In the genomic region with DNA sequence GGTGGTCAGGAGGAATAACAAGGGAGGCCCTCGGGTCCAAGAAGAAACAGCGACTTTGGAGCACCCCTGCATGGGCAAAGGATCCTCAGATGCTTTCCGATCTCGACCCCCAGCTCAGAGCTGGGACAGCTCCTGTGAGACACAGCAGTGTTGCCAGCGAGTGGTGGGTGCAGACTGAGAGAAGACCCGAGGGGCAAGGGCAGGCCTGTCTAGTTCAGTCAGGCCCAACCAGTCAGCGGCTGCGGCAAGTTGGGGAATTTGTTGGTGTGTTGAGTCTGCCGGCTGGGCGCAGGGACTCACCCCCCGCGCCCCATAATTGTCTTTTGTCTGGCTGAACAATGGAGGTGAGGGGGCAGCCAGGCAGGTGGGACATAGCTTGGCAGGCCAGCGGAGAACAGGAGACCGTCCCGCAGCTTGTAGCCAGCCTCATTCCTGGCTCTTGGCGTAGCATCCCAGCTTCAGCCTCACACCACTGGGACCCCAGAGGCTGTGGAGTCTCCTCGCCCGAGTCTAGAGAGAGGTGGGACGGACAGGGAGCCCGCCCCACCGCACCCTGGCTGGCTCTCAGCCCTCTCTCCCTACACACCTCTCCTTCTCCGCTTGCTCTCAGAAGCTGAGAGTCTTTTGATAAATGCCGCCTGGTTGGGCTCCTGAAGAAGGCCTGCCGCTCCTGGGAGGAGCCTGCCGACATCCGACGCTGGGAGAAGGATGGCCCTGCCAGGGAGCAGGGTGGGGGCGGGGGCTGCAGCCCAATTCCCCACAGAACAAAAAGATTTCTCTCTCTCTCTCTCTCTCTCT, we compare ENCODE assay signal across 8 mouse cellular contexts.
DNase-seq lines count a peak whose midpoint lies in the region; ATAC-seq lines count a peak whose summit lies in the region.

No protein-coding gene starts in this region.

- WGBS in embryonic facial prominence, embryonic 13.5 days: 27% methylated on average over 26 of the region's 28 CpGs
- 28% methylated on average over 28 of the region's 28 CpGs for WGBS in intestine, embryonic 16.5 days
- 22% methylated on average over 28 of the region's 28 CpGs for WGBS in neural tube, embryonic 12.5 days

- H3K36me3 ChIP-seq in embryonic facial prominence, embryonic 13.5 days: no peaks in the 10 kb centered on the region
- H3K36me3 ChIP-seq in intestine, embryonic 16.5 days (ENCODE audit: control insufficient read depth, insufficient read depth, low read length): no peaks in the 10 kb centered on the region
- H3K36me3 ChIP-seq in neural tube, embryonic 12.5 days: no peaks in the 10 kb centered on the region

- peak overlapping the region; percentile 14 for H3K4me3 ChIP-seq in embryonic facial prominence, embryonic 13.5 days
- 0 out of 2 replicates have a peak overlapping the region, but pooled peaks have one; percentile 1 for H3K4me3 ChIP-seq in intestine, embryonic 16.5 days (ENCODE audit: low read length)
- H3K4me3 ChIP-seq in neural tube, embryonic 12.5 days: no peak overlapping the region

- H3K27ac ChIP-seq in embryonic facial prominence, embryonic 13.5 days: peak overlapping the region; percentile 74; the same call in 1 of the 2 replicates
- H3K27ac ChIP-seq in intestine, embryonic 16.5 days (ENCODE audit: low read length): no peak overlapping the region
- H3K27ac ChIP-seq in neural tube, embryonic 12.5 days: no peak overlapping the region

- H3K4me2 ChIP-seq in embryonic facial prominence, embryonic 13.5 days: peak overlapping the region; percentile 51
- 0 out of 2 replicates have a peak overlapping the region, but pooled peaks have one; percentile 22 for H3K4me2 ChIP-seq in intestine, embryonic 16.5 days (ENCODE audit: low read depth, low read length)
- peak overlapping the region; percentile 41 for H3K4me2 ChIP-seq in neural tube, embryonic 12.5 days (replicated peaks)

- peak; percentile 71 for ATAC-seq in embryonic facial prominence, embryonic 13.5 days (ENCODE audit: insufficient number of reproducible peaks, insufficient read depth, low FRiP score, low TSS enrichment, low read depth)
- ATAC-seq in intestine, embryonic 16.5 days: peak; percentile 85
- ATAC-seq in neural tube, embryonic 12.5 days (ENCODE audit: low FRiP score, low read depth): peak; percentile 76

- DNase-seq in kidney, postnatal 14 days: peak; percentile 8
- DNase-seq in kidney, adult 8-10 months: no peak
- DNase-seq in urinary bladder, postnatal 14 days (ENCODE audit: low spot score): no peak
- DNase-seq in frontal cortex, adult 2 months (ENCODE audit: extremely low spot score in 1 of 2, low spot score in 1 of 2): no peak
- no peak for DNase-seq in ovary, postnatal 10 days (ENCODE audit: low spot score)

- no peaks in the 10 kb centered on the region for H3K9me3 ChIP-seq in embryonic facial prominence, embryonic 13.5 days
- no peaks in the 10 kb centered on the region for H3K9me3 ChIP-seq in intestine, embryonic 16.5 days (ENCODE audit: control insufficient read depth, low read length)
- no peaks in the 10 kb centered on the region for H3K9me3 ChIP-seq in neural tube, embryonic 12.5 days

- 0 out of 2 replicates have a peak overlapping the region, but pooled peaks have one; percentile 51 for H3K9ac ChIP-seq in embryonic facial prominence, embryonic 13.5 days
- peak overlapping the region; percentile 33; the same call in 1 of the 2 replicates for H3K9ac ChIP-seq in intestine, embryonic 16.5 days (ENCODE audit: low read depth, low read length)
- H3K9ac ChIP-seq in neural tube, embryonic 12.5 days: 0 out of 2 replicates have a peak overlapping the region, but pooled peaks have one; percentile 33

- peaks cover 10% of the 10 kb centered on the region for H3K4me1 ChIP-seq in embryonic facial prominence, embryonic 13.5 days
- 0 out of 2 replicates have a peak, but pooled peaks cover 3% of the 10 kb centered on the region for H3K4me1 ChIP-seq in intestine, embryonic 16.5 days (ENCODE audit: control insufficient read depth, insufficient read depth, low read length)
- H3K4me1 ChIP-seq in neural tube, embryonic 12.5 days: peaks cover 4% of the 10 kb centered on the region

- peaks cover 91% of the 10 kb centered on the region for H3K27me3 ChIP-seq in embryonic facial prominence, embryonic 13.5 days
- H3K27me3 ChIP-seq in intestine, embryonic 16.5 days (replicated peaks; ENCODE audit: control insufficient read depth, insufficient read depth, low read length): peaks cover 5% of the 10 kb centered on the region
- H3K27me3 ChIP-seq in neural tube, embryonic 12.5 days (replicated peaks): peaks cover 52% of the 10 kb centered on the region
